Mouse (Mus musculus) ovary, postnatal 10 days (tissue): ENCODE results near the gene Trim17.

ENCODE experiments used
- DNase-seq: peaks from one replicate; pipeline ENCODE4 v3.0.0; 2022; ENCODE audit warnings: low spot score

Gene Trim17

DNA sequence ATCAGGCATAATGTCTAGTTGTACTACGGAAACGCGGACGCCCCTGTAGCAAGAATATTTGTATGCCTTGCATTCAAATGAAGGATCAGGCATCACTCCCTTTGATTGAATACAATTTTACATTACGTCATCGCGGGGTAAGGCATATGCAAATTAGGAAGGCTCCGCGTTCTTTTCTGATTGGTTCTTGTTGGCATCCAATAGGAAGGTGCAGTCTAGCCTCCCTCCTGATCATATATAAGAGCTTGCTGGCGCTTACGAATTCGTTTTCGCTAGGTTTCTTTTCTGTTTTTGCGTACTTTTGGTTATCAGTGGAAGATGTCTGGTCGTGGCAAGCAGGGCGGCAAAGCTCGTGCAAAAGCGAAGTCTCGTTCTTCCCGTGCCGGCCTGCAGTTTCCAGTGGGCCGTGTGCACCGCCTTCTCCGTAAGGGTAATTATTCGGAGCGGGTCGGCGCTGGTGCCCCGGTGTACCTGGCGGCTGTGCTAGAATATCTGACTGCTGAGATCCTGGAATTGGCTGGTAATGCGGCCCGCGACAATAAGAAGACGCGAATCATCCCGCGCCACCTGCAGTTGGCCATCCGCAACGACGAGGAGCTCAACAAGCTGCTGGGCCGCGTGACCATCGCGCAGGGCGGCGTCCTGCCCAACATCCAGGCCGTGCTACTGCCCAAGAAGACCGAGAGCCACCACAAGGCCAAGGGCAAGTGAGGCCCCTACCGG is at the start of gene Trim17, which contains the start of gene Hist3h2a:
Gene Trim17, plus strand, starts transcription at position 266 of the 723 bp plus-strand sequence.
Gene Hist3h2a, plus strand, starts transcription at position 266 of the 723 bp plus-strand sequence.
- DNase-seq: peak; percentile 55

DNA sequence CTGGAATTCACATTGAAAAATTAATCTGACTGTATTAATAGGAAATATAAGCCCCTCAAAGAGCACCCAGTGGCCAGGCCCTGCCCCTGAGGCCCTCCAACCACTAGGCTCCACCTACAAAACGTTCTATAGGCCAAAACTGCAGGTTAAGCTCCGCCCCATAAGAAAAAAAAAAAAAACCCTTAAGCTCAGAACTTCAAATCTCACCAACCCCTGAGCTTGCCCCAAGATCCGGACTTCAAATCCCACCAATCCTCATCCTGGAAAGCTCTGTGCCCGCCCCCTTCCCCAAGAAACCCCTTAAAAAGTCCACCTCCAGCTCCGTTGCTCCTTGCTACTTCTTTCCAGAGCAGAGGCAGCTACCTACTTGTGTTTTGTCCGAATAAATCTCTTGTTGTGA is 49.6 kb upstream of the Trim17 start:
- no peak for DNase-seq

DNA sequence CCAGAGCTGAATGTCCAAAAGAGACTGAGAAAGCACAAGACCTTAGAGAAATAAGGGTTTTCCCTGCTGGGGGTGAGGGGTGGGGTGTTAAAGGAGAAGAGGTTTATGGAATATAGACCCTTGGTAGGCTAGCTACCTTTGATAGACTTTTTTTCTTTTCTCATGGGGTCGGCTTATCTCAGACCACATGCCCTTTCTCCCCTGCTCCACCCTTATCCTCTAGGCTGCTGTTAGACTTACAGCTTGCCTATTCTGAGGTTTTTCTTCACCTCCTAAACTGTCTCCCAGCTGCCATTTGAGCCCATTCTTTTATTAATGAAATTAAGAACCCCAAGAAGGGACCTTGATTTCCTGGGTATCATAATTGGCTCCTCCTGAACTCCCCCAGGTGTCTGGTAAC is 40.7 kb upstream of the Trim17 start:
- no peak for DNase-seq

DNA sequence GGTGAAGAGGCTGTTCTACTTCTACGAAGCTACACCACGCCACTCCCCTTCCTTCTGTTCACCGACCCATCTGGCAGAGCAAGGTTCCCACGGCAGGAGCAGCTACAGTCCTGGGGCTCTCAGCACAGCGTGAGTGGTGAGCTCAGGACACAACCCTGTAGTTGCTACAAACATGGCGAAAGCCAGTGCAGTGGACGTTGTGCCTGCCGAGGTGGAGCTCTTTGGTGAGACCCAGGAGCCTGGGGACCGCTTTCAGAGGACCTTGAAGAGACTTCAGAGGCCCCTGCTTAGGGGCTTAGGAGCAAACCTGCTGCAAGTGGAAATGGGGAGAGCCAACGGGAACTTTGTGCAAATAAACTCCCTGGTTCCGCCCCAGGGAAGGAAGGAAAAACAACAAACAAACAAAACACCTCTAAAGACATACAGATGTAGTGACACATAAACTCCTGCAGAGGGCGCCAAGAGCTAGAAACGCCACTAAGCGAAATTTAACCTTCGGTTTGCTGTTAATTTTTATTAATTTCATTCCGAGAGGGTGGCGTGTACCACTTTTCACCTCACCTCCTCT is 39.9 kb upstream of the Trim17 start:
- no peak for DNase-seq

DNA sequence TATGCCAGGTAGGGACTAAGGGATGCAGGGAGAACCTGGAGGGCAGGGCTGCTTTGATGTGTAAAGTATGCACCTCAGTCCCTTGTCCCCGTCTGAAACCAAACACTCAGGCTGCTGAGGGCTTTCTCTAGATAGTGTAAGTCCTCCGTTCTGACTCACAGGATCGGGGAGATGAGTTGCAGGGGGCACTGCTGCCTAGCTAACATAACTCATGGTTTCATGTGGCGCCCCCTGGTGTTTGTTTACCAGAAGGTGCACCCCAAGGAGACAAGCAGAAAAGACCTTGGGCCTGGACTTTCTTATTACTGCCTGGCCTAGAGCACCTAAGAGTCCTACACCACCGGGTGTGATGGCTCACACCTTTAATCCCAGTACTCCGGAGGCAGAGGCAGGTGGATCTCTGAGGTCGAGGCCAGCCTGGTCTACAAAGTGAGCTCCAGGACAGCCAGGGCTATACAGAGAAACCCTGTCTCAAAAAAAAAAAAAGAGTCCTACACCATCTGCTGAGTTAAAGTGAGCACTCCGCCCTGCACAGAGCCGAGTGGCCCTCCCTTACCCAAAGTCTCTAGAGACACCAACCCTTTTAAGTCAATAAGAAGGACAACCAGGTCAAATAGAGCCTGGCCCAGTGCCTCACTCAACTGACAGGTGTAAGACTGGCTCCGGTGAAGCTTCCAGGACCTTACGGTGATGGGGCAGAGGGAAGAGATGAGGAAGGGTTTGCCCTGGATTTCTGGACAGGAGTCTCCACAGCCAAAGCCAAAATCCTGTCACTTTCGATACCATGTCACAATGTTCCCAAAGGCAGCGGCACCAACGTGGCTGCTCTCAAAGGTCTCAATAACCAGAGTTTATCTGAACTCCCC is 37.4 kb upstream of the Trim17 start:
- no peak for DNase-seq

DNA sequence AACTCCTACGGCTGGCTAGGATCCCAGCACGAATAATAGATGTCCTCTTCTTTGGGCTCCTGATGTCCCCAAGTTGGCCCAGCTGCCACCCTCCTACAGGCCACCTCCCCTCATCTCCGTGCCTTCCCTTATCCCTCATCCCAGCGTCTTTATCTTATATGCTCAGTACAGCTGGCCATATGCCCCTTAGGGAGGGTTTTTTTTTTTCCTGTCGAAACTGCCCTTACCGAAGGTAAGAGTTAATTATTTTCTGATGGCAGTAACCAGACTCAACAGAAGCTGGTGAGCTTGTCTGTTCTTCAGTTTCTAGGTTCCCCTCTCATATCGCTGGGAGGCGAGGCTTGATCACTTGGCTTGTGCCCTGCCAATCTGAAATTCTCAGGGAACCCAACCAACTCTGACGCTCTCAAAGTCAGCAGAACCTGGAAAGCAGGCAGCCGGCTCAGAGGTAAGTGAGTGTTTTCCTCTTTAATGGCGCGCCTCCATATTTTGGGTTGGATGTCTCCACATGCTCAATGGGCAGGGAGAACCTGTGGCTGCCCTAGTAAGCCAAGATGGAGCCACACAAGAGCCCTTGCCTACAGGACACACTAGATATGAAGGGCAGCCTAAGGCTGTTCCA is 36.6 kb upstream of the Trim17 start, which contains the start of gene Btnl10:
Gene Btnl10, plus strand, starts transcription at position 164 of the 622 bp plus-strand sequence.
- no peak for DNase-seq

DNA sequence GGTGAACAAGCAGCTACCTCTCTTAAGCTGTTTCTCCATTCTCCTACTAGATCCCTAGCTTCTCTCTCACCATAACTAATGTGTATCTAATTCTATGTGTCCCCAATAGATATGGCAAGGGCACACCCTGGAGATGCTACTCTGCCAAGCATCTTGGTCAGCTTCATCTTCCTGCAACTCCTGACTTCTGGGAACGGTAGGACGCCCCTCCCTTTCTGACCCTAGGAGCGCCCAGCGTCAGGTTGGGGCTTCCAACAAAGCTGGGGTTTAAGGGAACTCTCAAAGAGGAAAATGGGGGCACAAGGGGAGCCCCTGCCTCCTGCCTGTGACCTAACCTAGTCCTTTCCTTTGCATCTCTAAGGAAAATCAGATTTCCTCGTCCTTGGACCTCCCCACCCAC is 35.7 kb upstream of the Trim17 start:
- DNase-seq: no peak

DNA sequence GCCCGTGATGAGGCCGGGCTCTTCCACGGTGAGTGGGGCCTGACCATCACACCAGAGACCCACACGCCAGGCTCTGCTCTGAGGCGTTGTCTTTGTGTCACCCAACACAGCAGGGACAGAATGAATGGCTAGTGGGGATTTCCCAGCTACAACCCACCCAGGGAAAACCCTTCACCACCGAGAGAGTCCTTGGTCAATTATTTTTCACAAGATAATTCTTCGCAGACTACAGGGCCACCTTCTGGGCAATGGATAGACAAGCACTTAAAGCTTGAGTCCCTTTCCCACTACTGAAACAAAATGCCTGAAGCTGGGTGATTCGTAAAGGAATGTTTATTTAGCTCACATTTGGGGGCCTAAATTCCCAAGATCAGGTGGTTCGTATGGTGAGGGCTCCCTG is 32.1 kb upstream of the Trim17 start:
- DNase-seq: no peak

DNA sequence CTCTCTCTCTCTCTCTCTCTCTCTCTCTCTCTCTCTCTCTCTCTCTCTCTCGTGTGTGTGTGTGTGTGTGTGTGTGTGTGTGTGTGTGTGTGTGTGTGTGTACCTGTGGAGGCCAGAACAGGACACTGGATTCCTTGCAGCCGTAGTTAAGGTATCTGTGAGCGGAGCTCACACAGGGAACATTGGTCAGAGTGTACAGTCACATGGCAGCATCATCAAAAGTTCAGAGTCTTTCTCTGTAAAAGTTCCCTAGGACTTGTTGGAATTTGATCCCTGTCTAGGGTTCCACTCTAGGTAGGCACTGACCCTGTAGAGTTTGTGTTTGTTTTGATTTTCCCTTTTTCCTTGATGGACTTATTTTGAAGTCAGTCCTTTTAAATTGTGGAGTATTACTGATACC is 27.8 kb upstream of the Trim17 start:
- DNase-seq: no peak

DNA sequence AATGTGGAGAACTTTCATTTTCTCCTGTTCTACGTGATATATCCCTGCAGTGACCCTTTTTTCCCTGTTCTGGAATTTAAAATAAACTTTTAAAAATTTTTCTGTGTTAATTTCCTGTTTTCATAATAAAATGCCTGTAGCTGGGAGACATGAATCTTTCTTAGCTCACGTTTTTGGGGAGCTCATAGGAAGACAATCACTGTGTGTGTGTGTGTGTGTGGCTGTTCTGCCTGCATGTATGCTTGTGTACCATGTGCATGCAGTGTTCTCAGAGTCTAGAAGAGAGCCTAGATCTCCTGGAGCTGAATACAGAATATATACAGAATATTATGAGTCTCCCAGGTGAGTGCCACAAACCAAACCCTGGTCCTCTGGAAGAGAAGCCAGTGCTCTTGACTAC is 27.4 kb upstream of the Trim17 start:
- DNase-seq: no peak

DNA sequence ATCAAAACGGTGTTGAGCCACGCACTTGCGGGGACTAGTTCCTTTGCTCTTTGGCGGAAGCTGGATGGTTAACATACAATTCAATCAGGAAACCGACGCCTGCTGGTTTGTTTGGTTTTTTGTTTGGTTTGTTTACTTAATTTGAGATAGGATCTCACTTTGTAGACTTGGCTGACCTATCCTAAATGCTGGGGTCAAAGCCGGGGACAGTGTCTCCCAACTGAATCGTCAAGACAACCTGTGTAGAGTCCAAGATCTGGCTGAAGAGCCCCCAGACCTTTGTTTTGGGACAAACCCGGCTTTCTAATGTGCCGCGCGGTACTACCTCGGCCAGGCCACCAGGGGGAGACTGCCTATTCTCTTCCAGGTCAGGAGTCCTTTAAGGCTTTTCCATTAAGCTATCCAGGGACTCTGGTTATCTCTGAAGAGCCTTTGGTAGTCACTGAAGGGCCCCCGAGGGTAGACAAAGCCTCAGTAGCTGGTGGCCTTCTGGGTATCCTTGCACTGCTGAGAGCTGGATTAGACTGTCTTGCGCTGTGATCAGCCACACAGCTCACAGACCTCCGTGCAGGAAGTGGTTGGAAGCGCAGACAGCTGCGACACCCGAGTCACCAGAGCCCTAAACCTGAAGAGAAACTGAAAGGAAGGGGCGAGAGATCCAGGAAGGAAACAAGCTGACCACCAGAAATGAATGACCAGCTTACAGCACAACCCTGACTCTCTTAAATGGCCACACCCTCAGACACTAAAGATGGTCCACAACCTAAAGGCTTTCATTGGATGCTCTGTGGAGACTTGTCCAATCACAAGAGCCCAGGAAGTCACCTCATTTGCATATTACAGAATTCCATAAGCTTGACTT is 26.5 kb upstream of the Trim17 start:
- no peak for DNase-seq

DNA sequence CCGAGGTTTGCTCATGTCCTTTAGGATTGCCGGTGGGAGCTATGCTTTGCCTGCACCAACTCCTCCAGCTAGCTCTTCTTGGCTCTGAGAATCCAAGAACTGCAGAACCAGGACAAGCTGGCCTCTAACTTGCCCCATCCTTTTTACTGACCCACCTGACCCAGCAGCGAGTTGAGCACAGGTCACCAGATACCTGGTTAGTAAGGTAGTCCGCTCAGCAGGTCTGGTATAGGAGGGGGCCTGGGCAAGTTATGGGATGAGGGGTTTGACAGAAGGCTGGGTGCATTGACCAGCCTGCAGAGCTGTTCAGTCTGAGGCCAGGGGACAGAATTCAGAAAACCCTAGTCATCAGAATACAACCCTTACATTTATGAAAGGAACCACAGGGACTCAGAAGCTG is 25.4 kb upstream of the Trim17 start:
- DNase-seq: no peak

DNA sequence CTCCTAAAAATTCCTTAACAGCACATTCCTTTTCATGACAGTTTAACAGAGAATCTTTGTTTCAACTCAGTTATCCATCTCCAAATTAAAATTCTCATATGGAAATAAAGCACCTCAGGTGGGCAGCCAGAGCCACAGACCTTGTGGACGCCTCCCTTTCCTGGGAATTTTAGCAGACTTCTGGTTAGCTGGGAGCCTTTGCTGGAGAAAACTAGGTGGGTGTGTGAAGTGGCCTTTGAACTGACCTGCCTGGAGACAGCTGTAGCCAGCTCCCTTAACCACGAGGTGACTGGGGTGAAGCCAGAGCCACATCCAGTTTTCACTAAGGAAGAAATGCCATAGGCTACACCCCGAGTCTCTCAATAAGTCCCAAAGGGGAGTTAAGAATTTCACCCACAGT is 24.8 kb upstream of the Trim17 start:
- no peak for DNase-seq

DNA sequence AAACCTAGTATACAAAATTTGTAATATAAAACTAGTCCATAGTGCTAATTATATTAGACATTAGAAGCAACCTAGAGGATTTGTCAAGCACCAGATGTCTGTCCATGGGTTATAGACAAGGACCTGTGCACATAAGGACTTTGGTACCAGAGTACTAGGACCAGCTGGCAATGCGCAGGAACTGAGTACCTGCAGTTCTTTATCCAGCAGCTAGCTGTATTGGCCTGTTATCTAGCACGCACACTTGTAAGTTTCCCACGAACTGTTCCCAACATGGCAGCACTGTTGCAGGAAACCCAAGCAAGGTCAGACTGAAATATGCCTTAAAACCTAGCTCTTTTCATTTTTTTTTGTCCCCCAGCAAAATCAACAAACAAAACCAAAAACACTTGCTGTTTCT is 24.2 kb upstream of the Trim17 start:
- DNase-seq: no peak

DNA sequence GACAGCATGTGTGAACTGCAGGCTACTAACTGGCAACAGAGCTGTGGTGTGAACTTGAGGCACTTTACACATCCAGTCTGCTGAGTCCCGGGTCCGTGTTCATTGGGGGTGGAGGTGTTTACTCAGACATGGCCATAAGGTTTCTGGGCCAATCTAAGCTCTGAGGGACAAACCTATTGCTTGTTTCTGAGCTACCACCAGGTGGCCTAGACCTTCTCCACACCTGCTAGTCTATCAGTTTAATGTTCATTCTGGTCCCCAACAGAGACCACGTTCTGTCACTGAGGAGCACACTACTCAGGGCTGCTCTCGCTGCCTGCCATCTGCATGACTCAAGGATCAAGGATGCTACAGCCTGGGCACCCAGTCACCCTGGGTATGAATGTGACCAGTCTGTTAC is 22.9 kb upstream of the Trim17 start:
- no peak for DNase-seq

DNA sequence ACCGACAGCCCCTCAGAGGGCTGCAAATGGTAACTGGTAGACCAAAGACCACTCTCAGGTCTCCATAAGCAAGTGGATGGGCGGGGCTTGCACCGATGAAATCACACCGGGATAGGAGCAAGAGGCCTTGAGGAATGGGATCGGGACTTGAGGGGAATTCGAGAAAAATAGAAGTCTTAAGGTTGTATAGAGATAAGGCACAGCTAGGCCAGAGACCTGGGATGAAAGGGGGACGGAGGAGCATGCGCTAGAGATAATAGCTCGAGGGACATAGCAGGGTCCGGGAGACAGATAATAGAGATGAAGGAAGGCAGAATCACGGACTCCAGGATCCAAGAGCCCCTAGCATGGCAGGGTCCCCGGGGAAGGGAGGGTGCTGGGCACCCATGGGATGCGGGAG is 16.6 kb upstream of the Trim17 start:
- no peak for DNase-seq

DNA sequence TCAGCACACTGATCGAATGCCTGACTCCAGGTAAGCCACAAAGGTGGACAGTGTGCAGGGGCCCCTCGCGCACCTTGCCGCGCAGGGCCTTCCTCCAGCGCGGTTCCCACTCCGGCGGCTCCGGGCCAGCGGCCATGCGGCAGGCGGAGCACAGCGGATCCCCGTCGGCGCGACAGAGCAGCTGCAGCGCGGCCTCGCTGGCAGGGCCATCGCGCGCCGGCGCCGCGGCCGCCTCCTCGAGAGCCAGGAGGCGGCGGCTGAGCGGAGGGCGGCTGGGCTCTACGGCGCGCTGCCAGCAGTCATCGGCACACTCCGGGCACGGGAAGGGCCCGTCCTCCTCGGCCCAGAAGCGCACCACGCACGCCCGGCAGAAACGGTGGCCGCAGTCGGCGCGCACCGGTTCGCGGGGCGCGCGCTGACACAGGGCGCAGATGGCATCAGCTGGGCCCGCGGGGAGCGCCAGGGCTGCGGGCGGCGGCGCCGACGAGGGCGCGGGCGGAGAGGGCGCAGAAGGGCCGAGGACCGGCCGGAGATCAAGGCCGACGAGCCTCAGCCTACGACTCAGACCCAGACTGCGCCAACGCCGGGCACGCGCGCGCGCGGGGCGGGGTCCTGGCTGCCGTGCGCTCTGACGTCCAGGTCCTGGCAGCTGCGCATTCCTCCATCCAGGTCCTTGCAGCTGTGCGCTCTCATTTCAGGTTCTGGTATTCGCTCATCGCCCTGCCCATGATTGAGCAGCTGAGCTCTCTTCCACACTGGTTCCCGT is 16.0 kb upstream of the Trim17 start, which contains the start of gene Rnf187:
Gene Rnf187, minus strand, starts transcription at position 595 of the 766 bp plus-strand sequence.
- peak; percentile 66 for DNase-seq

DNA sequence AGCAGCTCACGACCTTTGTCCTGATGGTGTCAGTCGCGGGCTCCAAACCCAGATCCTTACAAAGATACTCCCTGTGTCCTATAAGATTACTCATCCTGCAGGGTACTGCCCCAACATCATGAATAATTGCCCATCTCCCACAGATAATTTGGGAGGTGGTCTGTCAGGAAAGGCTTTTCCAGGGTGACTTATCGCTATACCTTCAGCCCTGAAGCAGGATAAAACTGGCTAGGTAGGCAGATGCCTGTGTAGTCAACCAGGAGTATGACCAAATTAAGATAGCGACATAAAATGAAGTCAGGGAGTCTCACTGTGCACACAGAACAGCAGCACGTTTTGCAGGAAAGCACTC is 15.4 kb upstream of the Trim17 start:
- DNase-seq: no peak

DNA sequence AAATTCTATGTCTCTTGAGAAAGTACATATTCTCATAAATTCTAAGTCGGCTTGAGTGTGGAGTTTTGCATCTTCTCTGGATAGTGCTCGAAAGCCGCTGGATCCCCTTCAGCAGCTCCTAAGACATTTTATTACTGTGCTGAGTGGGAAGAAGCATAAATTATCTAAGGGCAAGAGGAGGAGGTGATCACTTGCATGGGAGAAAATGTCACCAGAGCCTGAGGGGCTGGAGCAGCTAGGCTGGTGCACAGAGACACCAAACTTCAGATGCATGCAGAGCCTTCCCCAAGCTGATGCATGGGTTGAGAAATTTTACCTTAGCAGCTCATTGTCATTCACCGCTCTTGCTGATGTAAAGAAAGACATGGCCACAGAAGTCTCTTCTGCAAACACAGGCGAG is 10.3 kb upstream of the Trim17 start:
- DNase-seq: no peak

DNA sequence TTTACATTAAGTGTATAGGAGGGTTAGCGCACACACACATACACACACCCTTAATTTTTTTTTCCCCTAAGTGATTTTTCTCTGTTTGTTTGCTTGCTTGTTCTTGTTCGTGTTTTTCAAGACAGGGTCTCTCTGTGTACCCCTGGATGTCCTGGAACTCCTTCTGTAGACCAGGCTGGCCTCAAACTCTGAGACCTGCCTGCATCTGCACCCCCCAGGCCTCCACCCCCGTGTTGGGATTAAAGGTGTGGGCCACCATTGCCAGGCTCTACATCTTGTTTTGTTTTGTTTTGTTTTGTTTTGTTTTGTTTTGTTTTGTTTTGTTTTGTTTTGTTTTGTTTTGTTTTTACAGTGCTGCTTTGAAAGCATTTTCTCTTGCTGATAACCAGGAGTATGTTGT is 7.2 kb upstream of the Trim17 start:
- no peak for DNase-seq
